Mouse (Mus musculus) gastrocnemius, postnatal 36 days (tissue): ENCODE results near the gene Hist1h4c. TPM values are rescaled to one million over a fixed set of nuclear protein-coding genes. Genes with fewer than 3 reads are reported as not detected.
"Not testable (repeated sequence)": the region's sequence is repeated elsewhere in the genome, so short reads cannot be mapped to it uniquely, and the experiment has no call there.

Source experiments
- DNase-seq, 2 experiments: peaks; one replicate each; pipeline ENCODE4 v3.0.0; 2022
- intact Hi-C: fragments of 180-260 bp; cut with DNase I; formaldehyde crosslinking; loops from one replicate; pipeline ENCODE4 v1.15.1; 2025
- total RNA-seq, 2 experiments: library from RNA; stranded (reverse); gene quantifications; 2 replicates each; pipeline ENCODE4 v1.2.3; 2021

The Hist1h4c gene
- total RNA-seq, 2 experiments from 2014 or later, result 62.8 to 75.7 TPM

DNA sequence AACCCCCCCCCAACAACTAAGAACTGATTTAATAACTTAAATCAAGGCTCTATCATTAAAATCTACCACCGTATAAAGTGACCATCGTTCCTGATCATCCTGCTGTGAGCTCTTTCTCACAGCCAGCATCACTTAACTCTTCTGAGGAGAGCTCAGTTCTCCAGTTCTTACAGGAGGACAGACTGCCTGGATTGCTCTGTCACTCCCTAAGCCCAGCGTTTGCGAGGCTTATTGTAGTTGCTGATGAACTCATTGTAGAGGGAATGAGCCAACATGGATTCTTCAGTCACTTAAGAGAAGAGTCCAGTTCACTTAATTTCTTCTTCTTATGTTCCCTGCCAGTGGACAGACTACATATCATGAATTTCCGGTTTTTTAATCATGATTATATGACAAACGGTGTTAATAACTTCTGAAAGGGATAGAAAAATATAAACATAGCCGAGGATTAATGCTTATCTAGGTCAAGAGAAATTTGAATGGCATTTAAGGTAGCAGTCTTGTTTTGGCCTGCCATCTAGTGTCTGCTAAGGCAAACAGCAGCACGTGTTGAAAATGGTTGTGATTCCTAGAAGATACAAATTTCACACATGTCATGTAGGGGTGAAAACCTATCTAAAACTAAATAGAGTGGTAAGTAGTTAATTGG, 34.0 kb upstream of the Hist1h4c start:
- DNase-seq, result no peak
- intact Hi-C loops, result loop anchor here (1.0 to 10.0 kb wide), 2 partner anchors 31 to 107 kb away; partner anchors contain the start of genes Hist1h1e and Hist1h2be

DNA sequence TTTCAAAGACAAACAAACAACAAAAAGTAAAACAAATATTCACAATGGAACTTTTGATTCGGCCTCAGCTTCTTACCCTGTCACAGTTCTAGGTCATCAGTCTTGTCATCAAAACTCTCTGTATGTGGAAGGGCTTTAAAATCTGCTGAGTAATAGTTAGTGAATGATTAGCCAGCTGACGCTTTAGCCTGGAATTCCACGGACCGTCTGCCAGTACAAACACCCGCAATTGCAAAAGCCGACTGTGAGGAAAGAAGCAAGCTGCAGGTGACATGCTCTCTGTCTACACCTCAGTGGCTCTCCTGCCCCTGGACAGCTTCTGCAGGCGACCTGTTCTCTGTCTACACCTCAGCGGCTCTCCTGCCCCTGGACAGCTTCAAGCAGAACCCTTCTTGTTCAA, 32.2 kb upstream of the Hist1h4c start:
- no peak for DNase-seq
- intact Hi-C loops, result loop anchor here (10.0 kb wide), 1 partner anchor 106 kb away; the partner anchor contains the start of genes Hist1h1e and Hist1h2be

DNA sequence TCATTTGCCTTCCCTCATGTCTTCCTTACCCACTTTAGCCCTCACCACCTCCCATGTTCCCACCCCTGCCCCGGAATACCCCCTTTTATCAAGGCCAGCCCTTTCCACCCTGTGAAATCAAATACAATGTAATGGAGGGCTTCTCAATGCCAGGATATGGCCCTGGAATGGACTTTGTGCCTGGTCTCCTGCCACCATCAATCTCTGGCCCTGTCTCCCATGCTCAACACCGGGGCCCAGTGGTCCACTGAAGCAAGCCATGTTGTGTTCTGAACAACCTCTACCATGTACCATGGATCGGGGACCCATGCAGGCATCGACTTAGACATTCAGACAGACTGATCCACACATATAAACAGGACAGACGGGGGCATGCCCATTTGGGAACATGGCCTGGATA, 31.5 kb upstream of the Hist1h4c start:
- no peak for DNase-seq
- intact Hi-C loops, result loop anchor here (10.0 kb wide), 1 partner anchor 105 kb away; the partner anchor contains the start of genes Hist1h1e and Hist1h2be

DNA sequence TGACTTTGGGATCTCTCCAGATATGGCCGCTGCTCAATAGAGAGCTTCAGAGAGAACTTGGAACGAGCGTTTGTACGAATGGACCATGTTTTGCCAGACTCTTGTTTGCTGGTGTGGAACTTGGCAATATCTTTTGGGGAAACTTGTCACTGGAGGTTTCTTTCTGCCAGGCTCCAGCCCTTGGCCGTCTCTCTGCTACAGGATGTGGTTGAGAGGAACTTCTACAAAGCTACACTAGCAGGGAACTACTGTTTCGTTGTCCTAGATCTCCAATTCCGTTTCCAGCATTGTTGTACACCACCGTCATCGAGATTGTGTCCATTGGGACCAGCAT, 30.9 kb upstream of the Hist1h4c start:
- intact Hi-C loops, result no loop called here
- no peak for DNase-seq

DNA sequence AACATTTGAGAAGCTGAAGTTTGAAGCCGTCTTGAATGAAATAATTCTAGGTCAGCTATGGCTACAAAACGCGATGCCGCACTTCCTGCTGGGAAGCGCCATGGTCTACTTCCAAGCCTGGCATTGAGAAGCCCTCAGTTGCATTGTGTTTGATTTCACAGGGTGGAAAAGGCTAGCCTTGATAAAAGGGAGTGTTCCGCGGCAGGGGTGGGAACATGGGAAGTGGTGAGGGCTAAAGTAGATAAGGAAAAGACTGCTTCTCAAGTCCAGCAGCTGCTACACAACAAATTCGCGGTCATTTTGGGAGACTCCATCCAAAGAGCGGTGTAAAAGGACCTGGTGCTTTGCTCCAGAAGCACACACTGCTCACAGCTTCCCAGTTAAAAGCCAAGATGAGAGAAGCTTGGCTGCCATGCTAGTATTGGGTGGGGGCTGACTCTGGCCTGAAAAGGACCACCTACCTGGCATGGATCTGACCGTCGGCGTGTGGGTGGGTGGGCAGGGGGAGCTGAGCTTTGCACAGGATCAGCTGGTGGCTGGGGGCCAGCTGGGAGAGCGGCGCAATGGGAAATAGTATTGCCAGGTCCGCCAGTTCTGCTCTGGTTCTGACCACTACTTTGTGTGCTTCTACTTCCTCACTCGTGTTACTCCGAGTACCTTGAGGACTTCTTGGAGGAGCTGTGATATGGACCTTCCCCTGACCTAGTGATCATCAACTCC, 30.4 kb upstream of the Hist1h4c start:
- no peak for DNase-seq
- intact Hi-C loops, result no loop called here

DNA sequence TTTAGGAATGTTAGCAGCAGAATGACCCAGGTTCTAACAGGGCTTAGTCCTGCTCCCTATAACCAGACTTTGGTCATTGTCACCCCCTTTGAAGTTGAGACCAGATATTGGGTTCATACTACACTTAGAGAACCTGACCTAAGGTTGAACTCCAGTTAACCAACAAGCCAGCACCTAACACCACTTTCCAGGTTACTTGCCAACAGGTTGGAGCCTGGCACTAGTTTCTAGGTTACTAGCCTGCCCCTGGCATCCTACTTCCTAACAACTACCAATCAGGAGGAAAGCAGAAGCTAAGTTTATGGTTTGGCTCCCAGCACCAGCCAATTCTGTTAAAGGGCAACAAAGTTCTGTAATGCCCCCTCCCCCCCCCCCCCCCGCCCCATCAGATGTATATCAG, 27.0 kb upstream of the Hist1h4c start:
- intact Hi-C loops, result no loop called here
- DNase-seq, result no peak

DNA sequence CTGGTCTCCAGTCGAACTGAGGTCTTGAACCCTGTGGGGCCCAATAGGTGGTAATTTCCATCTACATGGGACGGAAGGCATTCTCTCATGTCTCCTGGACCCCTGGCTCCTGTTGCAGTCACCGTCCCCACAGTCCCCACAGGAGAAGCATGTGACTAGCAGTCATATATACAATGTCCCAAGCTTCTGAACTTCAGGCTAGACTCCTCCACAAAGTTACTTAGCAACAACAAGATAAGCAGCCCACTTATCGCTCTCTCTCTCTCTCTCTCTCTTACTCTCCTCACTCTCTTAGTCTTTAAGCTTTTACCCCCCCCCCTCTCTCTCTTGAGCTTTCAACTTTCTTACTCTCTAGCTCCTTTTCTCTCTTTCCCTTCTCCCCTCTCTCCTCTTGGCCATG, 26.0 kb upstream of the Hist1h4c start:
- DNase-seq, result no peak
- intact Hi-C loops, result no loop called here

DNA sequence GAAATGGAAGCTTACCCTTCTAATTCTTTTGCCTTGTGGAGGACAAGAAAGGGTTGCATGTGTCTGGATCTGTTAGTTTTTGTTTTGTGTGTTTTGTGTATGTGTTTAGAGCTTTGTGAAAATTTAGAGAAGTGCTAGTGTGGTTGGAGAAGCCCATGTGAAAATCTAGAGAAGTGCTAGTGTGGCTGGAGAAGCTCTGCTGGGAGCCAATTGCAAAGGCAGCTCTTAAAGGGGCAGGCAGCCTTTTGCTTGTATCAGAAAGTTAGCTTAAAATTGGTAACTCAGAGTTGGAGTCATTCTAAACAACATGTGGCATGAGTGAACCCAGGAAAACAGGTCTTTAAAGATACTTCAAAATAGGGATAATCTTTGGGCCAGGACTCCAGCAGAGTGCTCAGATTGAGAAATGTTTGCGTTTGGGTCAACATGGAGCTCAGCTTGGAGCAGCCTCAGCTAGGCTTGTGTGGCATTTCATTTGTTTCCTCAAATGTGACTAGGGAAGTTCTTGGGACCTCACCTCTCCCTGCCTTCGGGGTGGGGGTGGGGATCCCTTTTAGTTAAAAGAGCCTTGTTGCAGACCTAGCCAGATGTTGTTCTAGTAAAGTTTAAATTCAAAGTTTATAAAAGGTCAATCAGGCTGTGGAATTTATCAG, 19.5 kb upstream of the Hist1h4c start:
- DNase-seq, intact Hi-C loops: not testable (repeated sequence)

DNA sequence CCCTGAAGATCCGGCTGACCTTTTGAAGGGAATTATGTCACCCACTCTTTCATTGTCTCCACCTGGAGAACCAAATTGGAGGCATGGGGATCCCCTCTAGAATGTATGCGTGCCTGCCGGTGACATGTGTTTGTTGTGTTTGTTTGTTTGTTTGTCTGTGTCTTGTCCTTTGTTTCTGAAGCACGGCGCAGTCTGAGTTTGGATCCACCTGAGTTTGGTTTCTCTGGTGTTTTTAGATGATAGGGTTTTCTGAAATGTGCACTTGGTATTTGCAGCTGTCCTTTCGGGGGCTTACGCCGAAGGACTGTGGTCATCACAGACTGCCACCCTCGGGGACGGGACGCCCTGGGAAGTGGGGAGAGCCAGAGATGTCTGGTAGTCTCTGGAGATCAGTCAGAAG, 18.9 kb upstream of the Hist1h4c start:
- intact Hi-C loops, result no loop called here
- no peak for DNase-seq

DNA sequence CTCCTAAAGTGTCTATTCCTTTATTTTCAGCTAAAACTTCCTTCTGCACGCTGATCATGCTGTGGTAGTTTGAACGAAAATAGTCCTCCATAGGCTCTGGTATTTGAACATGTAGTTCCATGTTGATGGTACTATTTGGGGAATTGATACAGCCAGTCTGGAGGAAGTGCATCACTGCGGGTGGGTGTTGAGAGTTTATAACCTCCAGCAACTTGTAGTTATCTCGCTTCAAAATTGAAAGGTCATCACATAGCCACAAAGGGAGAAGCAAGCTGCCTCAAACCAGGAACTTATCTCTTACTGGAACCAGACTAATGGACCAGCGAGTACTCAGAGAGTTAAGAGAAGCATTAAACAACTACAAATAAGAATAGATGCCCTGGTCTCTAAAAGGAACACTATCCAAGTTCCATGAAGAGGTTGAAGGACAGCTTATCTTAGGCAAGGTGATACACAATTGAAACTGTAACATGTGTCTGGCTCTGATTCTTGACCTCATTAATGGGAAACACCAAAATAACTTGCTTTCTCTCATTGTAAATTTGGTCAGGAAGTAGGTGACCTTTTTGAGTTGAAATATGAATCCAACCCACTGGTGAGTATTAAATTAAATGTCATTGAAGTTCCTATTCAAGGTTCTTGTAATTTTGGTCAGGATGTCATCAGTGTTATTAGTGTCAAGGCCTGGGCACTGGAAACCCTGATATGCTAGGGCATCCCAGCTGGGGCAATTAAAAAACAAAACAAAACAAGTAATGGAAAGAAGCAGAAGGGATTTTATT, 18.2 kb upstream of the Hist1h4c start:
- intact Hi-C loops, result no loop called here
- DNase-seq, result no peak

DNA sequence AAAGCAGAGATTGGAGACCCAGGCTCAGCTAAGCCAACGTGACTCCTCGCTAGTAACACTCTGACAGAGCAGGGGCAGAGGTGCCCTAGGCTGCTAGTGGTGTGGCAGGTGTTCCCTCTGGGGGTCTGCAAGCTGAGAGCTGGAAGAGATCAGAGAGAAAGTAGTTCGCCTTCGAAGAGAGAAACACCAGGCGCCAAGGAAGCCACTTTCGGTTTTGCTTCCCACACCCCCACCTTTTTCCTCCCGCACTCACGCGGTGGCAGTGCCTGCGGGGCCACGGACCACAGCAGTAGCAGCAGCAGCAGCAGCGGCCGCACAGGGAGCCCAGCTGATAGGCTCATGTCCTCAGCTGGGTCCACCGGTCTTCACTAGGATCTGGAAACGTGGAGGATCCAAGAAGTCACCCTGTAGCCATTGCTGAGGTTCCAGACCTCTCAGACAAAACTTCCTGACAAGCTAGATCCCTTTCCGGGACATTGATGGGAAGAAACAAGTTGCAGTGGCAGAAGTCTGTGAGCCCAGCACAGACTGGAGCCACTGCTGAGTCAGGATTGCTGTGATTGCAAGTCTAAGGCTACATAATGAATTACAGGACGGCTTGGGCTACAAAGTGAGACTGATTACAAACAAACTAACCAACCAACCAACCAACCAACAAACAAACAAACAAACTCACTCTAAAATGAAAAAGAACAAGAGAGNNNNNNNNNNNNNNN, 12.3 kb upstream of the Hist1h4c start, which contains the start of gene Hfe:
Hfe (minus strand) TSS at position 481 of the 716 bp plus-strand sequence.
- intact Hi-C loops, result no loop called here
- peak; percentile 30 to 42 for DNase-seq

DNA sequence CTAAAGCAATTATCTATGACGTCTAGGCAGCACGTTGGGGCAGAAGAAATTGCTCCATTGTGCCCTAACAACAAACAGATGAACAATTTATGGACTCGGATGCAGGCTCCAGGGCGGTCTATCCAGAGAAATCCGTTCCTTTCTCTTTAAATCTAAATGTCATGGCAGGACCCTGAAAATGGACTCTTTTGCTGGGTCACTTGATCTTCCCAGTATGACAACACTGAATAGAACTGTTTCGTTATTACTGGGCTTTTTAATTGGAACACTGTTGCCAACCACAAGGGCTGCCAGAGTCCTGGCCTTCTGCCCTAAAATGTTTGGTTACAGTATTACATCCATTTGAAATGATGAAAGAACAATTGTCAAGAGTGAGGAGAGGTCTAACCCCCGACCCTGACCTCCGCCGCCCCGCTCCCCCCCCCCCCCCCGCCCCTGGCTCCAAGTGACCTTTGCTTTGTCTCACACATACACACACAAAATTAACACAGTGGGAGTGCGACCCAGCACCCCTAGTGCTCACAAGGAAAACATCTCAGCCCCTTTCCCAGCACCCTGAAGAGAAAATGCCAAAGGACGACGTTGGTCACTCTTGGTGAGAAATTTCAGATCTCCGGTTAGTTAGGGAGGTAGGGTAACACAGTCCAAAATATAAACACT, 11.6 kb upstream of the Hist1h4c start:
- intact Hi-C loops, result no loop called here

DNA sequence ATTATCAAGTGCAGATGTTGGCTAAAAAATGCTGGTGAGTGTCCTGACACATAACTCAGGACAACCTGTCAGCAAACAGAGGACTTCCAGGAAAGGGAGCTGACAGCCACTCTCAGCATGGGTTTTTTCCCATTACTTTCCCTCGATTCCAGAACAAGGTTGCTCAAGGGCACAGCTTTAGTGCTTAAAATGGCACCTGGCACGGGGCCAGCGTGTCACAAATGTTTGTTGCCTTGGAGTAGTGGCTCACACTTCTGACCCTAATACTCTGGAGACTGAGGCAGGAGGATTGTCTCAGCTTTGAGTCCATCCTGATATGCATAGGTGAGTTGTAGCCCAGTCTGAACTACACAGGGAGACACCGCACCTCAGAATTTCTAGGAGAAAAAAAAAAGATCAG, 10.4 kb upstream of the Hist1h4c start:
- intact Hi-C loops, result no loop called here
- no peak for DNase-seq

More for the DNA sequence above, 11.6 kb upstream of the Hist1h4c start:
- no peak for DNase-seq

DNA sequence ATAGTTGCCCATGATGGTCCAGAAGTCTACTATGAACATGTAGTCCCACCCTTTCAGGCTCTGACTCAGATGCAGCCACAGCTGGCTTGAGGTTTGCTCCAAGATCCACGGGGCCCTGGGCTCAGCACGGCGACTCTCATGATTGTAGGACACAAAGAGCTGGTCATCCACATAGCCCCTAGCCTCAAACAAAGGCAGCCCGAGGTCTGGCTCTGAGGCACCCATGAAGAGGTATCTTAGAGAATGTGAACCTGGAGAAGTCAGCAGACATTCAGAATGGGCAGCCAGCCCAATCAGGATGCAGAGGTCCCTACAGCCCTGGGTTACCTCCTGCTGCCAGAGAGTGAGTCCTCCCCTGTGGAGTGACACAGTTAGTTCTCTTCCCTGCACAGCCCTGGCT, 9.8 kb upstream of the Hist1h4c start:
- no peak for DNase-seq
- intact Hi-C loops, result no loop called here

DNA sequence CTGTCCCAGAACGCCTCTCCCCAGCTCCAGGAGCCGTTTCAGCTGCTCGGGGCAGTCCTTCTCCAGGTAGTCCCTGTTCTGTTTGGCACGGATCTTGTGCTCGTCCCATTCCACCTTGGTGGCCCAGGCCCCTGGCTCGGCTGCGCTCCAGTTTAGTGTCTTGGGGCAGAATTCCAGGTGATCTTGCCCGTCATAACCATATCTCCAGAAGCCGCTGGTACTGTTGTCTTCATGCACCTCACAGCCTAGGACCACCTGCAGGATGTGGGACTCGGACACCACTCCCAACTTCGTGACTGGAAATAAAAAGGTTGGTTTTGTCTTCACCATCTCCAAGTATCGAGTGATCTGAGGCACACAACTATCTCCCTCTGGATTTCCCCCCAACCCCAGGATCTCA, 8.5 kb upstream of the Hist1h4c start:
- intact Hi-C loops, result no loop called here

DNA sequence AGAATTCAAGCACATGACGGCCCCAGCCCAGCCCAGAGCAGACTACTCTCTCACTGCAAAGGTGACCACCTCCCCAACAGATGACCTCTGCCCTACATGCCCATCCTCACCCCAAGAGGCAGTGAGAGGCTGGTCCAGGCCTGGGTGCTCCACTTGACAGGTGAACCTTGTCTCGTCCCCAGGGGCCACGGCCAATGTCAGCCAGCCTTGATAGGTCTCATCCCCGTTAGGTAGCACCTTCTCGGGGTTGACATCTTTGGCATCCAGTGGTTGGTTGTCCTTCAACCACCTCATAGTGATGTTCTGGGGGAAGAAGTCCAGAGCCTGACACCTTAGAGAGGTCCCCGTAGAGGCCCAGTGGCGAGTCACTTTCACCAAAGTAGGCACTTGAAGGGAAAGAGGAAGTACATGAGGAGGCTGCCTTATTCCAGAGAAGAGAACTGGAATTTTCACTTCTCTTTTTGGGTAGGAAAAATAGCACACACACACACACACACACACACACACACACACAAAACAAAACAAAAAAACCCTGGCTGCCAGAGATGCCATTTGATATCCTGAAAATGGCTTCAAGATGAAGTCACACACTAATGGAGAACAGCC, 7.6 kb upstream of the Hist1h4c start:
- intact Hi-C loops, result no loop called here
- no peak for DNase-seq

More for the DNA sequence above, 8.5 kb upstream of the Hist1h4c start:
- DNase-seq, result no peak

DNA sequence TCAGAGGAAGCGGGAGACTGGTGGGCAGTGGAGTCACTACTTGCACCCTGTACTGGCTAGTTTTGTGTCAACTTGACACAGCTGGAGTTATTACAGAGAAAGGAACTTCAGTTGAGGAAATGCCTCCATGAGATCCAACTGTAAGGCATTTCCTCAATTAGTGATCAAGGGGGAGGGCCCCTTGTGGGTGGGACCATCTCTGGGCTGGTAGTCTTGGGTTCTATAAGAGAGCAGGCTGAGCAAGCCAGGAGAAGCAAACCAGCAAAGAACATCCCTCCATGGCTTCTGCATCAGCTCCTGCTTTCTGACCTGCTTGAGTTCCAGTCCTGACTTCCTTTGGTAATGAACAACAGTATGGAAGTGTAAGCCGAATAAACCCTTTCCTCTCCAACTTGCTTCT, 4.5 kb upstream of the Hist1h4c start:
- intact Hi-C loops, DNase-seq: not testable (repeated sequence)

DNA sequence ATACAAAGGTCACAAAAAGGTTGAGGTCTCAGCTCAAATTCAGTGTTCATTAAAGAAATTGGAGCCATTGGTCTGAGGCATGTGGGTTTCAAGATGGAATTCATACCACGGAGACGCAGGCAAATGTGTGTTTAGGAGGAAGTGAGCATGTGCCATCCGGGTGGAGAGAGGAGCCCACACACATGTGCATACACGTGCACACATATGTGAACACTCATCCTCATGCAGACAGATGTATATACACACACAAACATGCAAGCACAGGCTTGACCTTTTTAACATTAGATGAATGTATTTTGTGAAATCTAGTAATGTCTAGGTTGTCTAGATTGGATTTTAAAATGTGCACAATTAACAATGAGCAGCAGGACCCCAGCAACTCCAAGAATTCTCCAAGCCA, 4.0 kb upstream of the Hist1h4c start:
- DNase-seq, result no peak
- intact Hi-C loops, result no loop called here
